Mouse (Mus musculus) CD4-positive, CD25-positive, alpha-beta regulatory T cell, adult 4 months (primary cell): ENCODE measurements at regions not wholly inside any gene's neighbourhood (a gene's known extent, or its start where the extent isn't known, plus 50 kb on each side); places are given as distances from the start of the nearest gene placed in this dataset.

Experiments
- ATAC-seq: one replicate; pipeline ENCODE4 v1.8.0; 2017

DNA sequence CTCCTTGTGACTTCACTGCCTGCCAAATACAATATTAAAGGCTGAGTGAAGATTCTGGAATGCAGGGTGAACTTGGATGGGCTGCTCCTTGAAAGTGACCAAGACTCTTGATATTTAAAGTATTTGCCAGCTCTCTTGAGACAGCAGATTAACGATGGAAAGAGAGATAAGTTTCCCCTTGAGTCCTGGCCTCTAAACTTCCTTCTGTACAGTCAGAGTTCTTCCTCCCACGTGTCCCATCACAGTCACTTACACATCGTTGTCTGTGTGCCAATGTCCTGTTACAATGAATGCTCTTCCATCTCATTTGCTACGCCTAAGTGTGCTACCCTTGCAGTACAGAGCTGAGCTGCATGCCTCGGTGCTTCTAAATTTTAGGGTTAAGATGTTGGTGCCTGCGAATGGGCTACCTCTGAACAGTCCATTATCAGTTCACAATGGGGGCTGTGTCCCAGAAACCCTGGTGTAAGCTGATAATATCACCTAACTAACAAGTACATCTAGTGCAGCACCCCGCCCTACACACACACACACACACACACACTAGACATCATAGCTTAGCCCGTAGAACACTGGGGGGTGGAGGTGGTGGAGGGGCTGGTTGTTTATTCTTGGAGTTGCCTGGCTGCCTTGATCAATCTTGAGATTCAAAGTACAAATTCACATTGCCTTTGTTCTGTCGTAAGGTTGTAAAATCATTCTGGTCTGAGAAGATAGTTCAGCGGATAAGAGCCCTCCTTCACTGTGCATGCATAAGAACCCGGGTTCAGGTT, 207.9 kb upstream of the Pgrmc2 start:
- no peak for ATAC-seq

DNA sequence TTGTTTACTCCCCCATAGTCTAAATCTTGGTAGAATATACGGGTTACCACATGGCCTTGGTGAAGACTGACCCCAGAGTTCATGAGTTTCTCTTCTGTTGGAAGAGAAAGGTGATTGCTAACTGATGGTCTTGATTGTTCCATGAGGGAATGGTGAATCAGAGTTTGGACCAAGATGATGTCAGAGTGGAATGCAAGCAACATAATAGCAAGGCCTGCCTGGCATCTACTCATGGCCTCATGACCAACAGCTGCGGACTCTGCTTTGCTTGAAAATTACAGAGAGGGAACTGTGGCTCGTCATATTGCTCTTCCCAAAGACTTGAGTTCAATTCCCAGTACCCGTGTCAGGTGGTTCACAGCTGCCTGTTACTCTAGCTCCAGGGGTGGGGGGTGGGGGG, 205.9 kb upstream of the Pgrmc2 start:
- ATAC-seq: no peak

DNA sequence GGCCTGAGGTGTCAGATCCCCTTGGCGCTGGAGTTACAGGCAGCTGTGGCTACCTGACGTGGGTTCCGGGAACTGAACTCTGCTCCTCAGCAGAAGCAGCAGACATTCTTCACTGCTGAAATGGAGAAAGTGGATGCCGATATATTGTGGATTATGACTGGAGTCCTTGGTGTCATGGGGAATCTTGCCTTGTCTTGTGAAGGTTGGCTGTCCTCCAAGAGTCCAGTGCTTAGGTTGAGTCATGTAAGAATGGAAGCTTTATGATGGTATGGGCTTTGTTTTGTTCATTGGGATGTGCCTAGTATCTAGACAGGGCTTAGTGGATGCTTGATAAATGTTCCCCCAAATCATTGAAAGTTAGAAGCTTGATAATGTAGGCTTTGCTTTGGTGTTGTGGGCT, 205.2 kb upstream of the Pgrmc2 start:
- no peak for ATAC-seq

- no peak for ATAC-seq
Observed at GRCm38 (mm10) chr3:41285336-41285735, 202.5 kb upstream of the Pgrmc2 start.

- no peak for ATAC-seq
Observed at GRCm38 (mm10) chr3:41284897-41285296, 202.1 kb upstream of the Pgrmc2 start.

- ATAC-seq: no peak
Observed at GRCm38 (mm10) chr3:41282431-41283037, 199.7 kb upstream of the Pgrmc2 start.

- no peak for ATAC-seq
Observed at GRCm38 (mm10) chr3:41276096-41276495, 193.2 kb upstream of the Pgrmc2 start.

GRCm38 (mm10) chr3:41268516-41268915, 185.7 kb upstream of the Pgrmc2 start:
- no peak for ATAC-seq

GRCm38 (mm10) chr3:41266216-41266615, 183.4 kb upstream of the Pgrmc2 start:
- no peak for ATAC-seq

DNA sequence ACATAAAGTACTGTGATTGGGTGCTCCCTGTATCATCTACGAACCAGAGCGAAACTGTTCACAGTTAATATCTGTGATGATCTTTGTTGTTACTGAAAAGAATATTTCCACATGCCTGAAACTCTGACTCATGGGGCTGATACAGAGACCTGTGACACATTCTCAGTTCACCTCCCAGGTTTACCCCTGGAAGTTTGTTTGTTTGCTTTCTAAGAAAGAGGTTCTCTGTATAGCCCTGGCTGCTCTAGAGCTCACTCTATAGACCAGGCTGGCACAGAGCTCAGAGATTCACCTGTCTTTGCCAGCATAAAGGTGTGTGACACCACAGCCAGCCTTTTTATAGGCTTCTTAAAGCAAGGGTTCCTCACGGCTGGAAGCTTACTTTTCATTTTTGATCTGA, 182.6 kb upstream of the Pgrmc2 start:
- no peak for ATAC-seq

DNA sequence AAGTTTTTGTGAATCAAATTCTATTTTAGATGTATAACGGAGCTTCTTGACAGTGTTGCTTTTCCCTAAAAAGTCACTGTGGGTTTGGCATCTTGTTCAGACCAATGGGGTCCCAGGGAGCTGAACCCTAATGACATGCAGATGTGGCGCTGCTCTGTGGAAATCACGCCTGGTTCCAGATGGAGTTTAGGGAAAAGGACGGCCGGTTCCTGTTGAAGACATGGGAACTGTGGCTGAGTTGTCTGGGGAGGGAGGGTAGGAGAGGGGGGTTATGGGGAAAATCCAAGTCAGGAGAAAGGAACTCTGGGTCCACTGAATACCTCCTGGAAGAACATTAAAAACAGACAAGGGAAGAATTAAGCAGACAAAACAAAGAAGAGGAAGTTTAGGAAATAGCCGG, 175.4 kb upstream of the Pgrmc2 start:
- no peak for ATAC-seq

GRCm38 (mm10) chr3:41244960-41245359, 162.1 kb upstream of the Pgrmc2 start:
- no peak for ATAC-seq

- ATAC-seq: no peak
Observed at GRCm38 (mm10) chr3:41241856-41242552, 159.2 kb upstream of the Pgrmc2 start.

- no peak for ATAC-seq
Observed at GRCm38 (mm10) chr3:41239801-41240200, 157.0 kb upstream of the Pgrmc2 start.

DNA sequence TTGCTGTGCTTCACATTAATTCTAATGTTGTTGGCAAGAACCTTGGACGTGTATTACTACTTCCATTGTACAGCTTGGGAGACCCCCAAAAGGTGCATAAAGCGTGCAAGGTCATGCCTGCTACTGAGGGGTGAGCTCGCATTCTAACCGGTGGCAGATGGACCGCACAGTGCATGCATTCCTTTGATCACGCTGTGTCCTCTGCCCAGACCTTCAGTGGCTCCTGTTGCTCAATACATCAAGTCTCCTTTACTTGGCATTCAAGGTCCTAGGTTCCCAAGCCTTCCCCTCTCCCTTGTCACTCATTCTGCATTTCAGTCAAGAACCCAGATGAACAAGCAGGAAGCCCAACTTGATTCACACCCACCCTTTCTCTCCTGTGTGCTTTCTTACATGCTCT, 156.4 kb upstream of the Pgrmc2 start:
- no peak for ATAC-seq

DNA sequence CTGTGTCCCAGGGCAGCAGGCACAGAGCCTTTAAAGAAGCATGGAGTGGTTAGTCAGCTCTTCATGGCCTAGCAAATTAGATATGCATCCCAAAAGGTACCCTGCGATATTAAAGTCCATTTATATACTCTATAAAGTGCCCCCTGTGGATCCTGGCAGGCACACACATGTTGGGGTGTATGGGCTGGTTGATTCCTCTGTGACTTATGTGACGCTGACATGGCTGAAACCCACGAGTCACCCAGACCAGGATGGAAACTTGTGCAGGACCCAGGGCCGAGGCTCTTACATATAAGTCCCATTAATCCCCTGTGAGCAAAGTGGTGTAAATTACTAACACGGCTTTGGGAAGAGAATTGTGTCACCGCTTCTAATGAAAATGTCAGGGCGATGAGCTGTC, 155.2 kb upstream of the Pgrmc2 start:
- no peak for ATAC-seq

DNA sequence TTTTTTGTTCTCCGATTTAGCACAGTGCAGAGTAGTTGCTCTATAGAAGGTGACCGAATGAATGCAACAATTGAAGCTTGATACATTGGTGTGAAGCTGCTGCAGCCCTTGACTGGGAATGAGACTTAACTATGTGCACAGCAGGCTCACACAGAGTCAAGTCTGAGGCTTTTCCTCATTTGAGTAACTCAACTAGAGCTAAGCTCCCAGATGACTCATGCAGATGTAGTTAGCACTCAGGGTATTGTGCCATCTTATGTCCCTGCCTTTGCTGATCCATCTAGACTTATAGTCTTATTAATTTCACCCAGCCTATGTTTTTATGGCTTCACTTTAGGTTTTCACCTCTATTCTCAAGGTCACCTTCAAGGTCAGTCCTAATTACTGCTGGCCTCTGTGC, 152.8 kb upstream of the Pgrmc2 start:
- no peak for ATAC-seq

- no peak for ATAC-seq
Observed at GRCm38 (mm10) chr3:41234994-41235393, 152.1 kb upstream of the Pgrmc2 start.

GRCm38 (mm10) chr3:41234191-41234590, 151.3 kb upstream of the Pgrmc2 start:
- no peak for ATAC-seq

DNA sequence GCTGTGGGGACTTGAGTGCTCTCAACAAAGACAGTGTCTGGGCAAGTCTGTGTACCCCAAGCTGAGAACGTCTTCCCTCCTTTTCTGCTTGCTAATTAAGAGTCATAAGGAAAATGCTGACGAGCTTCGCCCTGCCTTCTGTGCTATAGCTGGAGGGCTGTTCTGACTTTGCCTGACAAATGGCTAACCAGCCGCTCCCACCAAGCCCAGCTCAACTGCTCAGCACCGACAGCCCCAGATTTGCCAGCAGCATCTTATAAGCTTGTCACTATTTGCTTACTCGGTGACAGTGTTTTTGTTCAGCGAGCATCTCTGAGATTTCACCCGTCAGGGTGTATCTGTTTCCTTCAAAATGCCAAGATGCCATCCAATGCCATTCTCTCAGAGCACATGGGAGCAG, 150.6 kb upstream of the Pgrmc2 start:
- ATAC-seq: no peak

DNA sequence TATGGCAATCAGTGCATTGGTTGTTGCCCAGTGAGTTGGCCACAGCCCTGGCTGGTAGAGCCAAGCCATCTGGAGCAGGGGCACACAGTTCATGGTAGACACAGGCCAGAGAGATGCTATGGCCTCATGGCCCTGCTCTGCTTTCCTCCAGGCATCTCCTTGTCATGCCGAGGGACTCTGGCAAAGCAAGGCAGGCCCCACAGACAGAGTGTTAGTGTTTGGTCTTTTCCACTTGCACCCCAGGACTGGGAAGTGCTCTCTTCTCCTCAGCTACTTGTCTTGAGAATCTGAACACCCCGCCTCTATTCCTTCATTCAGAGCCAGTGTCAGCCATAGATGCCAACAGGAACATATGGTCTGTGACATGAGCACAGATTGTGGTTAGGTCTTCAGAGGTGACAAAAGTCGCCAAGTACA, 148.1 kb upstream of the Pgrmc2 start:
- no peak for ATAC-seq

DNA sequence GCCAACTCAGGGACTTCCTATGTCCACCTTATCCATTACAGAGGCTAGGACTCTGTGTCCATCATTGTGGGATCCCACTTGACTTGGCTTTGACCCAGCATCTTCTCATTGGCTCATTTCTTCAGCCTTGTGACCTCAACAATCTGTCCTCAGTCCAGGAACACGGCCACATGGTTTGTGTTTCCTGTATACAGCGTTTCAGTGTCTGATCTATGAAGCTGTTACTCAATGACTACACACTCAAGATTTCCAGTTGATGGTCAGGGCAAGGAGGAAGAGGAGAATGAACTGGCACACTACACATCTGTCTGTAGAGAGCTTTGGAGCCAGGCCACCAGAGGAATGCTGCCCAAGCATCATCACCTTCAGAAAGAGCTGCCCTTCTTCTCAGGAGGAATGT, 146.6 kb upstream of the Pgrmc2 start:
- ATAC-seq: no peak

GRCm38 (mm10) chr3:41228536-41228935, 145.7 kb upstream of the Pgrmc2 start:
- no peak for ATAC-seq

DNA sequence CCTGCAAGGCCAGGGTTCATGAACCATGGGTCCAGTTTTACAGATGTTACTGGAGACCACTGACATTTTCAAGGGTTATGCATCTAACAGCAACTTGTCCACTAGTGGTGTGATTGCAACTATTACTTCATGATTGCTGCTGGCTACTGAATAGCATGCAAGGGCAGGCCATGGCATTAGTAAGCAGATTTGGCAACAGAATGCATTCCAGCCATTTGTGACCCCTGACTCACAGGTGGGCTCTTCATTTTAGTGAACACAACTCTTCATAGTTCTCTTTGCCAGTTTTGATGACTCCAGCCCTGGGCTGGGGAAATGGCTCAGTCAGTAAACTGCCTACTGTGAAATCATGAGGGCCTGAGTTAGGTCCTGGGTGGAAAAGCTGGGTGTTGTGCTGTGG, 137.9 kb upstream of the Pgrmc2 start:
- ATAC-seq: no peak
